Mouse (Mus musculus) gastrocnemius, adult 2 months (tissue): ENCODE measurements around the gene Ppm1j. TPM values are rescaled to one million over a fixed set of nuclear protein-coding genes. Genes with fewer than 3 reads are reported as not detected.

Experiments used
- DNase-seq: peaks from one replicate; pipeline ENCODE4 v3.0.0; 2022
- H3K27ac ChIP-seq: fragments of 200-600 bp; 2 replicates; pipeline ENCODE4 v1.8.1; 2022; ENCODE audit warnings: mild to moderate bottlenecking
- H3K4me3 ChIP-seq: fragments of 200-600 bp; 2 replicates; pipeline ENCODE4 v1.8.1; 2022; ENCODE audit warnings: mild to moderate bottlenecking, moderate library complexity
- CTCF ChIP-seq: fragments of 200-600 bp; IDR thresholded peaks from 2 replicates; pipeline ENCODE4 v1.8.1; 2022; ENCODE audit warnings: antibody characterized with exemption, mild to moderate bottlenecking, moderate library complexity
- intact Hi-C: fragments of 180-260 bp; cut with DNase I; formaldehyde crosslinking; loops from one replicate; pipeline ENCODE4 v1.15.1; 2025
- total RNA-seq, 2 experiments: library from RNA; stranded (reverse); gene quantifications; 2 replicates each; pipeline ENCODE4 v1.2.3; 2021

The Ppm1j gene
- total RNA-seq, 2 experiments from 2014 or later = 33.3 to 45.6 TPM

- Histone ChIP-seq H3K4me3 (no peak overlapping the region), H3K27ac (no peak overlapping the region)
- DNase-seq = no peak
- intact Hi-C loops = no loop called here
- TF ChIP-seq CTCF = no peak
These were observed 41.6 kb downstream of the Ppm1j start for GRCm38 (mm10) chr3:104822413-104822812.

Other genes with a start within 250 kb of the Ppm1j start
- 10 to 100 TPM; 20.9 to 42.1 TPM for gene Slc16a1, start 142.4 kb upstream of the Ppm1j start, total RNA-seq
- gene Fam19a3, start 784 bp downstream of the Ppm1j start, total RNA-seq = 1 to 10 TPM; 2.7 to 4.2 TPM
- 10 to 100 TPM; 26.1 to 41.6 TPM for gene Rhoc, start 7.3 kb downstream of the Ppm1j start, total RNA-seq
- 1 to 10 TPM in 1 of 2 experiments, under 1 TPM in 1; 0.38 to 2.5 TPM for gene Mov10, start 37.5 kb downstream of the Ppm1j start, total RNA-seq
- gene St7l, start 82.9 kb downstream of the Ppm1j start, total RNA-seq = 10 to 100 TPM; 23.3 to 23.4 TPM
- gene Capza1, start 83.4 kb downstream of the Ppm1j start, total RNA-seq = 10 to 100 TPM; 23.5 to 25.5 TPM
- under 1 TPM; 0.13 to 0.31 TPM for gene Wnt2b, start 180.9 kb downstream of the Ppm1j start, total RNA-seq